Mouse (Mus musculus) stomach, postnatal 0 days (tissue): ENCODE data around the gene Polr3f. TPM values are rescaled to one million over a fixed set of nuclear protein-coding genes. Genes with fewer than 3 reads are reported as not detected.
A peak's percentile ranks its signal among the peaks of the same experiment; 100 is the strongest.

Source experiments
- ATAC-seq: fragments of 200-750 bp; cut with Nextera tagmentation; 2 replicates; pipeline ENCODE4 v1.8.0; 2017; ENCODE audit not compliant: low FRiP score, low TSS enrichment
- DNase-seq: peaks from one replicate; pipeline ENCODE4 v3.0.0-alpha.2; 2016; ENCODE audit warnings: low spot score
- H3K27ac ChIP-seq: fragments of 300-500 bp; sonication (generic); replicated peaks from 2 replicates; pipeline ENCODE4 v1.5.1; 2014; ENCODE audit warnings: mild to moderate bottlenecking, control low read depth
- H3K27me3 ChIP-seq: fragments of 300-500 bp; sonication (generic); 2 replicates; pipeline ENCODE4 v1.6.1; 2014; ENCODE audit warnings: low read length; ENCODE audit not compliant: control insufficient read depth, insufficient read depth
- H3K36me3 ChIP-seq: fragments of 300-500 bp; sonication (generic); 2 replicates; pipeline ENCODE4 v1.6.1; 2014; ENCODE audit warnings: low read length, mixed read lengths; ENCODE audit not compliant: control insufficient read depth, insufficient read depth
- H3K4me1 ChIP-seq: fragments of 300-500 bp; sonication (generic); replicated peaks from 2 replicates; pipeline ENCODE4 v1.6.1; 2014; ENCODE audit warnings: antibody characterized with exemption; ENCODE audit not compliant: control insufficient read depth, insufficient read depth
- H3K4me2 ChIP-seq: fragments of 300-500 bp; sonication (generic); replicated peaks from 2 replicates; pipeline ENCODE4 v1.6.1; 2014; ENCODE audit warnings: low read depth, mild to moderate bottlenecking, control low read depth, moderate library complexity
- H3K4me3 ChIP-seq: fragments of 300-500 bp; sonication (generic); 2 replicates; pipeline ENCODE4 v1.5.1; 2014; ENCODE audit warnings: low read depth, low read length, control low read depth
- H3K9ac ChIP-seq: fragments of 300-500 bp; sonication (generic); 2 replicates; pipeline ENCODE4 v1.6.1; 2014; ENCODE audit warnings: mild to moderate bottlenecking, low read length, control low read depth, mixed read lengths
- H3K9me3 ChIP-seq: fragments of 300-500 bp; sonication (generic); 2 replicates; pipeline ENCODE4 v1.6.1; 2016; ENCODE audit warnings: low read length; ENCODE audit not compliant: control insufficient read depth
- CTCF ChIP-seq: IDR thresholded peaks from 2 replicates; pipeline ENCODE4 v1.5.1; 2016; ENCODE audit warnings: antibody characterized with exemption, low read depth, mild to moderate bottlenecking, moderate library complexity
- EP300 ChIP-seq: optimal IDR thresholded peaks from 2 replicates; pipeline ENCODE3; 2016; ENCODE audit warnings: antibody characterized with exemption
- WGBS: fragments of 180-500 bp; shearing (Covaris S2); extraction: QIAGEN DNeasy Blood & Tissue Kit; methylation state at CpG from one replicate; pipeline ENCODE4 v1.1.7; 2014; 5-methylcytosine and 5-hydroxymethylcytosine counted together
- polyA plus RNA-seq: library from polyadenylated mRNA; unstranded; fragments of >200 nt; fragmentation: Nextera tagmentation; extraction: Ambion mirVana; gene quantifications from 2 replicates; pipeline ENCODE4 v1.2.1, GENCODE M21; 2015

The Polr3f gene
- polyA plus RNA-seq, 1 experiment from 2014 or later, result 9.0 TPM

- Histone ChIP-seq H3K4me2 (no peak overlapping the region), H3K27me3 (no peaks in the 10 kb centered on the region), H3K36me3 (no peaks in the 10 kb centered on the region), H3K9ac (no peak overlapping the region), H3K27ac (no peak overlapping the region), H3K4me3 (no peak overlapping the region), H3K9me3 (no peaks in the 10 kb centered on the region), H3K4me1 (no peaks in the 10 kb centered on the region)
- WGBS, result 77% methylated on average over 6 of the region's 6 CpGs
- no peak for DNase-seq
- no peak for ATAC-seq
- TF ChIP-seq EP300 (no peak), CTCF (no peak)
These were observed 25.4 kb upstream of the Polr3f start for GRCm38 (mm10) chr2:144502134-144502533.

GRCm38 (mm10) chr2:144514619-144515018 is 12.9 kb upstream of the Polr3f start:
- no peak overlapping the region for H3K4me3 ChIP-seq
- no peak for DNase-seq
- H3K27me3 ChIP-seq, result no peaks in the 10 kb centered on the region
- no peak overlapping the region for H3K27ac ChIP-seq
- no peaks in the 10 kb centered on the region for H3K4me1 ChIP-seq
- no peak overlapping the region for H3K4me2 ChIP-seq
- H3K36me3 ChIP-seq, result no peaks in the 10 kb centered on the region
- H3K9me3 ChIP-seq, result no peaks in the 10 kb centered on the region
- WGBS, result 79% methylated on average over 3 of the region's 3 CpGs
- no peak for TF ChIP-seq CTCF
- TF ChIP-seq EP300, result no peak
- no peak overlapping the region for H3K9ac ChIP-seq
- no peak for ATAC-seq

GRCm38 (mm10) chr2:144519772-144520171 is 7.7 kb upstream of the Polr3f start:
- H3K4me1 ChIP-seq, result no peaks in the 10 kb centered on the region
- no peak overlapping the region for H3K9ac ChIP-seq
- ATAC-seq (no peak), DNase-seq (no peak)
- 65% methylated on average over 3 of the region's 3 CpGs for WGBS
- H3K4me3 ChIP-seq, result no peak overlapping the region
- no peaks in the 10 kb centered on the region for H3K9me3 ChIP-seq
- H3K27ac ChIP-seq, result no peak overlapping the region
- H3K27me3 ChIP-seq, result no peaks in the 10 kb centered on the region
- TF ChIP-seq EP300 (no peak), CTCF (no peak)
- no peaks in the 10 kb centered on the region for H3K36me3 ChIP-seq
- H3K4me2 ChIP-seq, result no peak overlapping the region

GRCm38 (mm10) chr2:144525856-144526255 is 1.7 kb upstream of the Polr3f start:
- H3K4me2 ChIP-seq, result no peak overlapping the region
- DNase-seq (no peak), ATAC-seq (no peak)
- 54% methylated on average over 10 of the region's 10 CpGs for WGBS
- H3K4me3 ChIP-seq, result no peak overlapping the region
- no peak overlapping the region for H3K27ac ChIP-seq
- H3K4me1 ChIP-seq, result peaks cover 3% of the 10 kb centered on the region; the same call in 1 of the 2 replicates
- no peaks in the 10 kb centered on the region for H3K36me3 ChIP-seq
- H3K9ac ChIP-seq, result no peak overlapping the region
- TF ChIP-seq EP300 (no peak), CTCF (no peak)
- no peaks in the 10 kb centered on the region for H3K27me3 ChIP-seq
- no peaks in the 10 kb centered on the region for H3K9me3 ChIP-seq

GRCm38 (mm10) chr2:144527821-144528174 is 280 bp downstream of the Polr3f start:
- Histone ChIP-seq H3K4me3 (peak overlapping the region; percentile 96), H3K27me3 (no peaks in the 10 kb centered on the region), H3K9ac (peak overlapping the region; percentile 96), H3K36me3 (0 out of 2 replicates have a peak, but pooled peaks cover 2% of the 10 kb centered on the region), H3K4me2 (peak overlapping the region; percentile 83), H3K9me3 (no peaks in the 10 kb centered on the region), H3K27ac (peak overlapping the region; percentile 92), H3K4me1 (peaks cover 3% of the 10 kb centered on the region; the same call in 1 of the 2 replicates)
- ATAC-seq, result peak; percentile 55
- TF ChIP-seq CTCF (no peak), EP300 (no peak)
- WGBS, result under 1% methylated on average over 25 of the region's 25 CpGs
- no peak for DNase-seq

- WGBS, result 95% methylated on average over 7 of the region's 7 CpGs
- no peak overlapping the region for H3K9ac ChIP-seq
- no peak for DNase-seq
- no peak overlapping the region for H3K27ac ChIP-seq
- no peak overlapping the region for H3K4me2 ChIP-seq
- H3K36me3 ChIP-seq, result peaks cover 34% of the 10 kb centered on the region
- no peaks in the 10 kb centered on the region for H3K27me3 ChIP-seq
- no peak for ATAC-seq
- H3K9me3 ChIP-seq, result no peaks in the 10 kb centered on the region
- no peak overlapping the region for H3K4me3 ChIP-seq
- no peaks in the 10 kb centered on the region for H3K4me1 ChIP-seq
- TF ChIP-seq EP300 (no peak), CTCF (no peak)
These were observed 9.6 kb downstream of the Polr3f start for GRCm38 (mm10) chr2:144537123-144537522.
